Mouse (Mus musculus) heart, postnatal 0 days (tissue): ENCODE results near the gene Ifna4.

ENCODE experiments used
- CTCF ChIP-seq: IDR thresholded peaks from 2 replicates; pipeline ENCODE4 v1.5.1; 2016; ENCODE audit warnings: antibody characterized with exemption, control low read depth, low read depth
- EP300 ChIP-seq: IDR thresholded peaks from 2 replicates; pipeline ENCODE4 v1.6.1; 2016; ENCODE audit warnings: antibody characterized with exemption, low read depth

DNA sequence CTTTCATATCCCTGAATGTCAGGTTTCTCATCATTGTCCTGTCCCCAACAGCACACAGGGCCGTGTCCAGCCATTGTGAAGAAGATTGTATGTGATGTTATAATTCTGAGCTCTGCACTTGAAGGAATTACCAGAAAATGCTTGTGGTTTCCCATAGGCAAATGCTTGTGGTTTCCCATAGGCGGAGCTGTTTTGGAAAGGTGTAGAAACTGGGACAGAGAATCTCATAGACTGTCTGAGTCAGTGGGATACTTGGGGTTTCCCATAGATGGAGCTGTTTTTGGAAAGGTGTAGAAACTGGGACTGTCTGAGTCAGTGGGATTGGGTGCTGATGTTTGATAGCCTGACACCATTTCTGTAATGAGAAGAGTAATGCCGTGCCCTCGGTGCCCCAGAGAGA, 34.9 kb downstream of the Ifna4 start:
- TF ChIP-seq CTCF (no peak), EP300 (no peak)
